Mouse (Mus musculus) kidney, postnatal 0 days (tissue): ENCODE measurements around the gene Large2. TPM values are rescaled to one million over a fixed set of nuclear protein-coding genes. Genes with fewer than 3 reads are reported as not detected.
A peak's percentile ranks its signal among the peaks of the same experiment; 100 is the strongest.

ENCODE experiments used
- ATAC-seq: fragments of 200-750 bp; cut with Nextera tagmentation; replicated peaks from 2 replicates; pipeline ENCODE4 v1.8.0; 2017; ENCODE audit warnings: low read depth, moderate number of reproducible peaks, moderate TSS enrichment, moderate library complexity; ENCODE audit not compliant: low FRiP score
- DNase-seq: peaks from one replicate; pipeline ENCODE4 v3.0.0-alpha.2; 2016; ENCODE audit warnings: low spot score
- H3K27ac ChIP-seq: fragments of 300-500 bp; sonication (generic); 2 replicates; pipeline ENCODE4 v1.5.1; 2014; ENCODE audit warnings: mild to moderate bottlenecking
- H3K27me3 ChIP-seq: fragments of 300-500 bp; sonication (generic); 2 replicates; pipeline ENCODE4 v1.6.1; 2014; ENCODE audit warnings: low read length, mixed read lengths; ENCODE audit not compliant: insufficient read depth
- H3K36me3 ChIP-seq: fragments of 300-500 bp; sonication (generic); 2 replicates; pipeline ENCODE4 v1.6.1; 2014; ENCODE audit warnings: low read length, mixed read lengths; ENCODE audit not compliant: insufficient read depth
- H3K4me1 ChIP-seq: fragments of 300-500 bp; sonication (generic); replicated peaks from 2 replicates; pipeline ENCODE4 v1.6.1; 2014; ENCODE audit warnings: antibody characterized with exemption, low read length, mixed read lengths; ENCODE audit not compliant: insufficient read depth
- H3K4me2 ChIP-seq: fragments of 300-500 bp; sonication (generic); 2 replicates; pipeline ENCODE4 v1.6.1; 2014; ENCODE audit warnings: mild to moderate bottlenecking, low read length, moderate library complexity, mixed read lengths
- H3K4me3 ChIP-seq: fragments of 300-500 bp; sonication (generic); replicated peaks from 2 replicates; pipeline ENCODE4 v1.5.1; 2014; ENCODE audit warnings: low read depth, low read length
- H3K9ac ChIP-seq: fragments of 300-500 bp; sonication (generic); 2 replicates; pipeline ENCODE4 v1.6.1; 2014; ENCODE audit warnings: low read depth, low read length
- H3K9me3 ChIP-seq: fragments of 300-500 bp; sonication (generic); replicated peaks from 2 replicates; pipeline ENCODE4 v1.6.1; 2016; ENCODE audit warnings: low read length, inconsistent platforms, mixed read lengths
- CTCF ChIP-seq: IDR thresholded peaks from 2 replicates; pipeline ENCODE4 v1.5.1; 2016; ENCODE audit warnings: antibody characterized with exemption, low read depth, mild to moderate bottlenecking, moderate library complexity
- WGBS: fragments of 180-500 bp; shearing (Covaris S2); extraction: QIAGEN DNeasy Blood & Tissue Kit; methylation state at CpG from one replicate; pipeline ENCODE4 v1.1.7; 2014; 5-methylcytosine and 5-hydroxymethylcytosine counted together
- polyA plus RNA-seq: library from polyadenylated mRNA; unstranded; fragments of >200 nt; fragmentation: Nextera tagmentation; extraction: Ambion mirVana; gene quantifications from 2 replicates; pipeline ENCODE4 v1.2.1, GENCODE M21; 2015

Large2 gene
- polyA plus RNA-seq, 1 experiment from 2014 or later, result 30.6 TPM

DNA sequence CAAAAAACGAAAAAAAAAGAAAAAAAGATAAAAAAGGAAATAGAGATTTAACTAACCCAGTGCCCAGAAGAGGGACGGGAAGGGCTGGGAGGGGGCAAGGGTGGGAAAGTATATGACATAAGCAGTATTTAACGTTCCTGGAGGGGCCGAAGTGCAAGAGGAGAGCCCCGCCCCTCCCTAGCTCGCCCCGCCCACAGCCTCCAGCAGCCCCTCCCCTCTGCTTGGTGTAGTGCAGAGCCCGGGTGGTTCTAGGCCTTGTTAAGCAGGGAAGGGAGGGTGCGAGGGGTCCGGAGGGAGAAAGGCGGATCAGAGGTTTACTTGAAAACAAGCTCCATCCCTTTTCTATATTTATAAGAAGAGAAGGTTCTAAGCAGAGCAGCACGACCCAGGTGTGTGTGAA lies 13.8 kb downstream of the Large2 start:
- no peaks in the 10 kb centered on the region for H3K4me1 ChIP-seq
- H3K36me3 ChIP-seq, result peaks cover 47% of the 10 kb centered on the region
- 20% methylated on average over 12 of the region's 12 CpGs for WGBS
- DNase-seq, result peak; percentile 48
- H3K4me2 ChIP-seq, result no peak overlapping the region
- peak overlapping the region; percentile 22; the same call in 1 of the 2 replicates for H3K27ac ChIP-seq
- no peak for TF ChIP-seq CTCF
- H3K9me3 ChIP-seq, result no peaks in the 10 kb centered on the region
- no peaks in the 10 kb centered on the region for H3K27me3 ChIP-seq
- peak; percentile 68 for ATAC-seq
- H3K4me3 ChIP-seq, result no peak overlapping the region
- H3K9ac ChIP-seq, result no peak overlapping the region

GRCm38 (mm10) chr2:92360186-92360823 lies 14.4 kb downstream of the Large2 start:
- ATAC-seq, result 0 out of 2 replicates have a peak, but pooled peaks have one; percentile 30
- peak overlapping the region; percentile 22; the same call in 1 of the 2 replicates for H3K27ac ChIP-seq
- DNase-seq, result no peak
- no peaks in the 10 kb centered on the region for H3K27me3 ChIP-seq
- no peaks in the 10 kb centered on the region for H3K4me1 ChIP-seq
- peaks cover 45% of the 10 kb centered on the region for H3K36me3 ChIP-seq
- H3K9ac ChIP-seq, result no peak overlapping the region
- H3K9me3 ChIP-seq, result no peaks in the 10 kb centered on the region
- H3K4me3 ChIP-seq, result no peak overlapping the region
- TF ChIP-seq CTCF, result no peak
- H3K4me2 ChIP-seq, result no peak overlapping the region; the same call in 1 of the 2 replicates
- WGBS, result 44% methylated on average over 25 of the region's 25 CpGs

DNA sequence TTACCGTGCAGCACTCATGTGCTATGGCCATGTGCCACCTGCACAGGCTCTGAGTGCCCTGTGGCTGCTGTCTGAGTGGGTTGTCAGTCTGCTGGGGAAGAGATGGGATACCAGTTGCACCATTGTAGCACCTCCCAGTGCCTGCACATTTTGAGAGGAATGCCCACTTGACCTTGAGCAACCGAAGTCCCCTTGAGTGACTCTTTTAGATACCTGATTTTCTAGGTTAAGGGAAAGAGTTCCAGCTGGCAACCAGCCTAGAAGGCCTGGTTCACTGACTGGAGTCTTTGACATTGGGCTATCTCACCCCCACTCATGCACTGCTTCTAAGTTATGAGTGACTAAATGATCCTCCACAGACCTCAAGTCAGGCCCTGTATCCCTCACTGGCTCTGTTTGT lies 15.4 kb downstream of the Large2 start:
- ATAC-seq (no peak), DNase-seq (no peak)
- no peaks in the 10 kb centered on the region for H3K27me3 ChIP-seq
- H3K27ac ChIP-seq, result no peak overlapping the region
- no peaks in the 10 kb centered on the region for H3K4me1 ChIP-seq
- TF ChIP-seq CTCF, result no peak
- no peak overlapping the region for H3K4me3 ChIP-seq
- no peaks in the 10 kb centered on the region for H3K9me3 ChIP-seq
- no peak overlapping the region for H3K4me2 ChIP-seq
- peaks cover 44% of the 10 kb centered on the region for H3K36me3 ChIP-seq
- H3K9ac ChIP-seq, result no peak overlapping the region
- 95% methylated on average over 2 of the region's 2 CpGs for WGBS

DNA sequence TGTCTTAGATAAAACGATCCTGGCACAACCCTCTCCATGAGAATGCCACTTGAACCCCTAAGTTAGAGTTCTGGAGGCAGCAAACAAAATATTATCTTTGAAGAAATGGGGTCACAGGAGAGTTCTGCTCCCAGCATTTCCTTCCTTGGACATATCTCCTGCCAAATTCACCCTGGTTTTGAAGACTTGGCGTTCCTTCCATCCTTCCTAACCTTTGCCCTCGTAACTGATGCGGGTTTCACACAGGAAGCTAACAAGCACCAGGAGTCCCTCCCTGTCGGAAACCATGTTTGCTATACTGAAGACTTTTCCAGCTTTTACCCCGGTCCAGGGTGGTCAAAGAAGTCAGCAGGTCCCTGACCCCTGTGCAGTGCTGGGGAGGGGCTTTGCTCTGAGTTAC lies 20.4 kb downstream of the Large2 start:
- no peak for ATAC-seq
- Histone ChIP-seq H3K36me3 (peaks cover 31% of the 10 kb centered on the region), H3K4me2 (no peak overlapping the region), H3K27me3 (no peaks in the 10 kb centered on the region), H3K9ac (no peak overlapping the region), H3K27ac (no peak overlapping the region), H3K9me3 (no peaks in the 10 kb centered on the region), H3K4me3 (no peak overlapping the region), H3K4me1 (no peaks in the 10 kb centered on the region)
- no peak for TF ChIP-seq CTCF
- WGBS, result 41% methylated on average over 6 of the region's 6 CpGs
- no peak for DNase-seq

DNA sequence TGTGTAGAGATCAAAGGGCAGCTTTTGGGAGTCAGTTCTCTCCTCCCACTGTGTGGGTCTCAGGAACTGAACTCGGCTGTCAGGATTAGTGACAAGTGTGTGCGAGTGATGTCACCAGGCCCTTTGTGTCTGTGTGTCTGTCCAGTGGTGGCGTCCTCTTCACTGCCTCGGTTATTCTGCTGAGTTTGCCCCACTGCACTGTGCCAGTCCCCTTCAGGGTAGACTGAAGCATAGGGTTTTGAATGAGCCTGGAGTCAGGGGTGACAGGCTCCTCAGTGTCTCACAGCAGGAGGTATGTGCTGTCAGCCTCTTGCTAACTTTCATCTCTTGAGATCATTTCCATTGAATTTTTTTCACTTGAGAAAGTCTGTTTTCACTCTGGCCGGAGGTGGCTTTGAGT lies 21.3 kb downstream of the Large2 start:
- Histone ChIP-seq H3K4me2 (no peak overlapping the region), H3K9ac (no peak overlapping the region), H3K36me3 (peaks cover 33% of the 10 kb centered on the region), H3K27me3 (no peaks in the 10 kb centered on the region), H3K9me3 (no peaks in the 10 kb centered on the region), H3K27ac (no peak overlapping the region), H3K4me1 (no peaks in the 10 kb centered on the region), H3K4me3 (no peak overlapping the region)
- 78% methylated on average over 5 of the region's 5 CpGs for WGBS
- no peak for TF ChIP-seq CTCF
- DNase-seq (no peak), ATAC-seq (no peak)

DNA sequence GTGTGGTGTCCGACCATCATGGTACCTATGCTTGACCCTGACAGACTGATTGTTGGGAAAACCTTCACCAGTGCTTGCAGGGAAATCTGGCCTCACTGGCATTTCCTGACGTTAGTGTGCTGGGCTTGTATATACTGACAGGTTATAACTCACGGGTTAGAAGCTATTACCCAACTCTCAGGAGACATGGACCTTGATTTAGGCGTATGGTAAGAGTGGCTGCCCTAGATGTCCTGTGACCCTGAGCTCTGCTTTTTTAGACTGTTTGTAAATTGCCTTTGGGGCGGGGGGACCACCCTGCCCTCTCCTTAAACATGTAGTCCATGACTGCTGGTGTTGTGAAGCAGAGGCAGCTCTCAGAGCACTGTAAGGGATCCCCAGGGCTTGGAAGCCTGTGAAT lies 24.0 kb downstream of the Large2 start:
- ATAC-seq, result peak; percentile 29; the same call in 1 of the 2 replicates

More for the DNA sequence above, 24.0 kb downstream of the Large2 start:
- DNase-seq, result no peak
- H3K4me3 ChIP-seq, result no peak overlapping the region
- H3K27me3 ChIP-seq, result no peaks in the 10 kb centered on the region
- peaks cover 27% of the 10 kb centered on the region for H3K36me3 ChIP-seq
- peak overlapping the region; percentile 34; the same call in 1 of the 2 replicates for H3K27ac ChIP-seq
- TF ChIP-seq CTCF, result no peak
- no peaks in the 10 kb centered on the region for H3K9me3 ChIP-seq
- no peaks in the 10 kb centered on the region for H3K4me1 ChIP-seq
- WGBS, result 33% methylated on average over 5 of the region's 5 CpGs
- H3K4me2 ChIP-seq, result no peak overlapping the region
- no peak overlapping the region for H3K9ac ChIP-seq
